Mouse (Mus musculus) splenic B cell, adult 2 months (primary cell): ENCODE measurements around the gene Tlr7.
"Not testable (repeated sequence)": the region's sequence is repeated elsewhere in the genome, so short reads cannot be mapped to it uniquely, and the experiment has no call there.

ENCODE experiments used
- DNase-seq: peaks from one replicate; pipeline ENCODE4 v3.0.0-alpha.2; 2011; ENCODE audit warnings: low read depth, low spot score
- H3K27me3 ChIP-seq: 2 replicates; pipeline ENCODE4 v1.6.1; 2012; ENCODE audit warnings: mild to moderate bottlenecking, low read length, moderate library complexity, mixed read lengths; ENCODE audit not compliant: control insufficient read depth, poor library complexity, insufficient read depth, severe bottlenecking
- H3K36me3 ChIP-seq: 2 replicates; pipeline ENCODE4 v1.6.1; 2012; ENCODE audit warnings: mild to moderate bottlenecking, low read length, moderate library complexity, mixed read lengths; ENCODE audit not compliant: control insufficient read depth, poor library complexity, insufficient read depth, severe bottlenecking

The Tlr7 gene

DNA sequence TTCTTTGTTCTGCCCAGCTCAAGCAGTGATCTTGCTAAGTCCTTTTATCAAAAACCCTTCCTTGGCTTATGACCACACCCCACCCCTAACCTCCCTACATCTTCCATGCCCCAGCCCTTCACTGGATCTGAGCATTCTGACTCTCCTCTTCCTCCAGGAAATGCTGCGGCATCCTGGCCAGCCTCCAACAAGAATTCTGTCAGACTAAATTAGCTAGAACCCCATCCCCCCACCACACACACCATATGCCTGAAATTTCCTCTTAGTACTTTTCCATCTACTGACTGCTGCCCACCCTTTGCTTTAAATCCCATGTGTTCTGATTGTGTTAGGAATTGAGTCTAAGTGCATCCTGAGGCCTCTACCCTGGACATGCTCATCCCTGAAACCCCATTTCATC lies 1.3 kb downstream of the Tlr7 start:
- no peaks in the 10 kb centered on the region for H3K36me3 ChIP-seq
- no peaks in the 10 kb centered on the region for H3K27me3 ChIP-seq
- DNase-seq: no peak

DNA sequence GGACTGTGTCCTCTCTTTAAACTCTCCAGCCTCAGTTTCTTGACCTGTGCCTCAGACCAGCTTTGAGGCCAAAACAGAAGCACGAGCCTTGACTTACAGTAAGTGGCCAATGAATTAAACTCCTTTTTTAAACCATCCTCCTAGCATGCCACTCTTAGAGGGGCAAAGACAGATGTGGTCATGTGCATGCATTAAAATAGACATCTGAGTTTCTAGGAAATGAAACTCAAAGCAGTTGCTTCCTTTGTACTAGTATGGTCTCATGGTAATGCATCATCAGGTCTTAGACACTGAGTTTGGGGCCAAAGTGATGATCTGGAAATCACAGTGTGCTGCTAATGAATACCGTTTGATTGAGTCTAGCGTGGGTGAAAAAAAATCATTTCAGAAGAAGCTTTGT lies 1.8 kb downstream of the Tlr7 start:
- Histone ChIP-seq H3K36me3 (no peaks in the 10 kb centered on the region), H3K27me3 (no peaks in the 10 kb centered on the region)
- peak; percentile 64 for DNase-seq

DNA sequence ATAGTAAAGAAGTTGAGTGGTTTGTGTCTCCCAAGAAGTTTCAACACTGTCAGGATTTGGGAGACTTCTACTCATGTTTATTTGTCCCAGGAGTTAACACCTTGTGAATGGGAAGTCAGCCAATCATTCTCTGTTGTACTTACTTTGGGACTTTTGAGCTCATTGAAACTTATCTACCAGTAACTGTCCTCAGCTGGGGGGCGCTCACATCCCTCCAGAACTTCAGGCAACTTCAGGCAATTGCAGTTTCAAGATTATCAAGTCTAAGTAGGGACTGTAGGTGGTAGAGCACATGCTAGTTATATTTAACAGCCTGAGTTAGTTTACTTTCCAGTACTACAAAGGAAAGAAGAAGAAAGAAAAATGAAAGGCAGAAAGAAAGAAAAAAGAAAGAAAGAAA lies 6.6 kb downstream of the Tlr7 start:
- DNase-seq: peak; percentile 31
- Histone ChIP-seq H3K27me3 (no peaks in the 10 kb centered on the region), H3K36me3 (no peaks in the 10 kb centered on the region)

DNA sequence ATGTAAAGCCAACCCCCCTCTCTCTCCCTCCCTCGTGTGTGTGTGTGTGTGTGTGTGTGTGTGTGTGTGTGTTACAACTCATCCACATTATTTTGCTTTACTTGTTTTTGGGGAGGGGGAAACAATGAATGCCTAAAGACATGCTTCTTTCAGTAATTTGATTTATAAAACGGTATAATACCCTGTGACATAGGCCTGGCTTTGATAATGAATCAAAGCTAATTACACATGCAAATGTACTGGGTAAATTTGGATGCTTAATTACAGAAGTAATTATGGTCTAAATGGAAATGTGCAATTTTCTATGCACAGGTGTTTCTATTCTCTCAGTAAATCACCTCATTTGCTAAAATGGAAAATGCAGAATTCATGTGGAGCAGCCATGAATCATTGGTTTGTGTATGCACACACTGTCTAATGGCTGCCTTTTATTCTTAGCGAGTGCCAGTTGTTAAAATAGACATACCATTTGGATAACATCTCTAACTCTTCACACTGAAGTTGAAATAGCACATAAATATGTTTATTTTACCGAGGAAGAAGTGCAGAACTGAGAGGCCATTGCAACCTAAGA lies 9.0 kb downstream of the Tlr7 start:
- DNase-seq: no peak
- Histone ChIP-seq H3K36me3 (no peaks in the 10 kb centered on the region), H3K27me3 (no peaks in the 10 kb centered on the region)

DNA sequence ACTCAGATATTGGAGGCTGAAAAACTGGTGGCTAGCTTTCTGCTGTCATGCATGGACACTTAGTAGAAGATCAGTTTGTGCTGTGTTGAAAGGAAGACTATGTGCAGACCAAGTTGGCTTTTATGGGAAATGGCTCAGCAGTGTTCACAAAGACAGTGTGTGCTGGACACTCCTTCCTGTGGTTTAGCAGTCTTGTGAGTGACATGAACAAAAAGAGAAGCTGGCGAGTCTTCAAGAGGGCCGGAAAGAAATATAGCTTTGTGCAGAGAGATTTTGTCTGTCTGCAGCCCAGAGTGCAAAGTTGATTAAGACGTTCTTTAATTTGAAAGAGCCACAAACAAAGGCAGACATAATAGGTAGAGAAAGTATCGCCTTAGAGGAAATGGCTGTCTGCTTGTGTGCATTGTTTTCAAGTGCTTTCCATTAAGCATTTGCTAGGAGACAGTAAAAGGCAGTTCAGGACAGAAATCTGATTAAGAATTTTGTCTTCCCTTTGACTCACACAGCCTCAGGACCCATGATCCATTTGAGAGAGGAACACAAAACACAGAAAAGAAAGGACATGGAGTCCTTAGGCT lies 11.4 kb downstream of the Tlr7 start:
- no peaks in the 10 kb centered on the region for H3K27me3 ChIP-seq
- H3K36me3 ChIP-seq: no peaks in the 10 kb centered on the region
- peak; percentile 29 for DNase-seq

DNA sequence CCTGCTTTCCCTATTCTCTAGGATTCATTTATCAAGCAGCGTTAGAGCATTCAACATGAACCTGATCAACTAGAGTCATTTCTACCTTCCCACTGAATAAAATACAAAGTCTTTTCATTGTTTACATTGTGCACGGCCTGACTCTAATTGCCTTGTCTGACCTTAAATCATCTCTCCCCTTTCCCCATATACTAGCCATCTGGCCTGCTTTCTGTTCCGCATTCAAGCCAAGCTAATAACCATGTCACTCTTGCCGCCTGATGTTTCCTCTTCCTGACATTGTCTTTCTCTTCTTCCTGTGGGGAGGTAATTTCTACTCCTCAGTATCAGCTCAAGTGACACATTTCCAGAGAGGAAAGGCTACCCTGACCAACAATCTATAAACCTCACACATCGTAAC lies 14.6 kb downstream of the Tlr7 start:
- Histone ChIP-seq H3K36me3 (no peaks in the 10 kb centered on the region; the same call in 1 of the 2 replicates), H3K27me3 (no peaks in the 10 kb centered on the region)
- DNase-seq: peak; percentile 50

DNA sequence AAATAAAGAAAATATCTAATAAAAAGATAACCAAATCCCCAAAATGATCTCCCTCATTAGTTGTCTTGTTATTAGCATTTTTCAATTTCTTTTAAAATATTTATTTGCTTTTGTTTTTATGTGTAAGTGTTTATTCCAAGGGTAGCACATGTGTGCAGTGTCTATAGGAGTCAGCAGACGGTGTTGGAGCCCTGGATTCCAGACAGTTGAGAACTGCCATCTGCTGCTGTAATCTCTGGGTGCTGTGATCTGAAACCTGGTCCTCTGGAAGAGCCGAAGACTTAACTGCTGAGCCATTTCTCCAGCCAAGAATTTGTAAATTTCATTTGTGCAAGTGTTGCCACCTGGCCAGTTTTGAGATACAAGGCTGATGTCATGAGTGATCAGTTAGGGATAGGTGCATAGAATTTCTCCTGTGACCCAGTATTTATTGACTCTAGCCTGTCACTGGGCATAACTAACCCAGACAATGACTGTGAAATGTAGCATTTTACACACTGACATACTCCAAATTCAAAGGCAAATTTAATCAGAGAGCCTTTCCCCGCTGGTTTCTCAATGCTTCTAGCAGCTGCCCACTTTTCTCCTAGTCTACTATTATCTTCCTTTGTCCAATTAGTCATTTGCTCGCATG lies 15.1 kb downstream of the Tlr7 start:
- H3K36me3 ChIP-seq: no peaks in the 10 kb centered on the region; the same call in 1 of the 2 replicates
- H3K27me3 ChIP-seq: no peaks in the 10 kb centered on the region
- no peak for DNase-seq

DNA sequence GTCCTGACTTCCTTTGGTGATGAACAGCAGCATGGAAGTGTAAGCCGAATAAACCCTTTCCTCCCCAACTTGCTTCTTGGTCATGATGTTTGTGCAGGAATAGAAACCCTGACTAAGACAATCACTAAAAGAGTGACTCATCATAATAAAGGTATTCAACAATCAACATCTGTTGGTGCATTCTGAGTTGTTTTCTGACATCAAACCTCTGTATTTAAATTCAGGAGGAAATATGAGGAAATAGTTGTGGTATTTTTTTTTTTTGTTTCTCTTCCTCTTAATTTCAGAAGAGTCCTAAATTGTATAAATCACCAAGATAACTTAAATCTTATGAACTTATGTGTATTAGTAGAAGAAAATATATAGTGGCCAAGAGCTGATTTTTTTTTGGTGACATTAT lies 28.3 kb downstream of the Tlr7 start:
- not testable (repeated sequence) for H3K27me3 ChIP-seq, H3K36me3 ChIP-seq
- DNase-seq: peak; percentile 8

DNA sequence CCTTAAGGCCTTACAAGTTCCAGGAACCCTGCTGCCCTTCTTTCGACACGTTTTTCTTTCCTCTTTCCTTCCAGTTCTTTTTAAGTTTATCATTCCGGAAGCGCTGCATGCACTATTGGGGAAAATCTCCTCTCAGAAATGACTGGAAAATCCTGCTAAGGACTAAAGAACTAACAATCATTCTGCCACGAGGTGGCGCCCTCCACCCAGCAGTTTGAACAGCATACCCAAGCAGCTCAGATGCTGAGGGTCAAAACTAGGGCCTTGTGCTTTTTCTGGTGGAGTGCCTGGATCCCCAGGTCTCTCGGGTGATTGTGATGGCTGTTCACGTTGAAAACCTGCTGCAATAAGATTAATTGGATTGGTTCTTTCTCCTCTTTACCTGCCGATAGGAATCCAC lies 53.4 kb downstream of the Tlr7 start:
- no peaks in the 10 kb centered on the region for H3K27me3 ChIP-seq
- peak; percentile 77 for DNase-seq

DNA sequence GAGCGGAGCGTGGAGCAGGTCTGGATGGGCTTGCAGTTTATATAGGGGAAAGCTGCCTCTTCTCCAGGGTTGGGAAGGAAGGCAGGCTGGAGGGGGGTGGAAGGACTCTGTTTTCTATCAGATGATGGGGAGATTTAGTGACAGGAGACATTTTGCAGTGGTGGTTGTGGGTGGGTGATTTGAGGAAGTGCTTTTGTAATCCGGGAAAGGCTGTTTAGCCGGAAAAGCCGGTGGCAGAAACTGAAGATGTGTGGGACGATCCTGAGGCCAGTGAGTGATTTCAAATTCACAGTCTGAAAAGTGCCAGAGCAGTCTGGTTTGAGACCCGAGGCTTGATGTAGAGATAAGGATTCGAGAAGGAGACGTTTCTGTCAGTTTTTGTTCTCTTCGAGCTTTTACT lies 53.8 kb downstream of the Tlr7 start:
- Histone ChIP-seq H3K27me3 (no peaks in the 10 kb centered on the region), H3K36me3 (no peaks in the 10 kb centered on the region)
- DNase-seq: no peak

More for the DNA sequence above, 53.4 kb downstream of the Tlr7 start:
- no peaks in the 10 kb centered on the region for H3K36me3 ChIP-seq

DNA sequence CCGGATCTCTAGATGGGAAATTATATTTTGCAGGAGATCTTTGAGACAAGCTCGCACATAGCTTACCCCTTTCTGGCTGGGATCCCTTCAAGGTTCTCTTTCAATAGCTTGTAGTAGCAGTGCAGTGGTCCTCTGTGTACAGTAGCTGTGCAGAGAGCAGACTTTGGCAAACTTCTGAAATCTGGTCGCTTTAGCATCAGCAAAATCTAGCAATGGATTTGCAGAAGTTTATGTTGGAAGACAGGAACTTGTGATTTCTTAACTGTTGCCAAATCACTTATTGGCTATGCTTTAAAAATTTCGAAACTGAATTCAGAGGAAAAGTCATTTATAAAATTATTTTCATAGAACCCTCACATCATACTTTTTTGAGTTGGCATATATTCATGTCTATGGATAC lies 66.3 kb downstream of the Tlr7 start, which contains the start of gene Tlr8:
Gene Tlr8 (minus strand): TSS at position 244 of the 400 bp plus-strand sequence.
- H3K36me3 ChIP-seq: no peaks in the 10 kb centered on the region
- no peaks in the 10 kb centered on the region for H3K27me3 ChIP-seq
- DNase-seq: no peak

DNA sequence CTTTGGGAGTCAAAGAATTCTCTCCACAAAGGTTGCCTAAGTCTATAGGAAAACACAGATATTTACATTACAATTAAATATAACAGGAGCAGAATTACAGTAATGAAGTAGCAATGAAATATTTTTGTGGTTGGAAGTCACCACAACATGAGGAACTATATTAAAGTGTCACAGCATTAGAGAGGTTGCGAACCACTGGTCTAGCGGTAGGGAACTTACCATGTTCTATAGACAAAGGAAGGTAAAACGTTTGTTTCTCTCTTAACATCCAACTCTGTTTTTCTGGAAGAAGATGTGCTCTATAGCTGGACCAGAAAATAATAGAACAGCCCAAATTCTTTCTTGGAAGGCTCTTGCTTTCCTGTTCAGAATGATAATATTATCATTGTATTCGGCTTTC lies 66.8 kb downstream of the Tlr7 start:
- Histone ChIP-seq H3K36me3 (no peaks in the 10 kb centered on the region), H3K27me3 (no peaks in the 10 kb centered on the region)
- DNase-seq: no peak
